Mouse (Mus musculus): Measurements from ENCODE around the gene Fam228b.
A peak's percentile ranks its signal among the peaks of the same experiment; 100 is the strongest.
"Not testable (repeated sequence)": the region's sequence is repeated elsewhere in the genome, so short reads cannot be mapped to it uniquely, and the experiment has no call there.

Fam228b gene

DNA sequence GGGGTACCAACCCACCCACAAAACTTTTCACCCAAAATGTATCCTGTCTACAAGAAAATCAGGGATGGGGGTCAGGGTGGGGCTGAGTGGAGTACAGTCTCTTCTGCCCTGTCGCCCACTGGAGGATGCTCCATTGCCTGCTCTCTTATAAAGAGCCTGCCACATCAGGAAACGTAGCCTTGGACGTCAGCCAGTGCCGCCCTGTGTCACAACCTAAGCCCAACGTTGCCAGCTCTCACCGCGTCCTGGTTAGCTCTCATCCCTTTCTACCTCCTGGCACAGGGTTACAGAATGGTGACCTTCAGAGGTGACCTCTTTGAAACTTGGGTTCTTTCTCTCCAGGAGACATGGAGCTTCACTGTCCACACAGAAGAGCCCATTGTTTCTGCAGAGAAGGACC lies 28.2 kb downstream of the Fam228b start:
- no peak for DNase-seq (ENCODE audit: low spot score)

DNA sequence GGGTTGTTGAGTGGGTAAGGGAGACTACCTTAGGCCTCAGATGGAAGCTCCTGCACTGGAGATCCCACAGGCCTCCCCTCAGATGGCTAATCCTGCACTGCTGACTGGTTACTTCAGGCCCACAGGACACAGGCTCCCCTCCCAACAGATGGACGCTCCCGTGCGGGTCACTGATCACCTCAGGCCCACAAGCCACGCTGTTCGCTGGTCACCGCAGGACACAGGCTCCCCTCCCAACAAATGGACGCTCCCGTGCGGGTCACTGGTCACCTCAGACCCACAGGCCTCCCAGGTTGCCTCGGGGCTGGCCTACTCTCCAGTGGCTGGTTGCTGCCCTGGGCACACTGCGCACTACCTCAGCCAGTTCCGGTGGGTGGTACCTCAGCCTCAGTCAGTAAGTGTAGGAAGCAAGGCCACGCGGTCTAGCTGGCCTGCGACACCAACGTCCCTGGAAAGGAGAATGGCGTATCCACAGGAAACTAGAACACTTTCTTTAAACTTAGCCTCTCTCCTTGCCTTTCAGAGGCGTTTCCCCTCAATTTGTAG lies 31.0 kb downstream of the Fam228b start, which contains the start of gene Fam228a:
Gene Fam228a (minus strand): TSS at position 400 of the 546 bp plus-strand sequence.
- DNase-seq (ENCODE audit: low spot score), result peak; percentile 56

DNA sequence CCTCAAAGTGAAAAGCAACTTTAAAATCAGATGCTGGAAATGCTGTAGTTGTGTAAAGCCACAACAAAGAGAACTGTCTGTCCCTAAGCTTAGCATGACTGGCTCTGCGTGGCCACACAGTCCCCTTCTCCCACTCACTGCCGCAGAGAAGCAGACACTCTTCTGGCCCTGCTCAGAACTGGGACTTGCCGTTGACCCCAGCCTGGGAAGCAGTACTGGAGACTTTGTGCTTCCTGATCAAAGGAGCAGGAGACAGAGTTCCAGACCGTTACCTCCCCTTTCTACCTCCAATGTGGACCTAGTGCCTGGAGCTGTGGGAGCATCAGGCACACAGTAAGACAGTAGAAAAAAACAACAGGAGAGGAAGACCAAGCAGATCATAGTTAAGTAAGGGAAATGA lies 36.7 kb downstream of the Fam228b start:
- no peak for DNase-seq (ENCODE audit: low spot score)

DNA sequence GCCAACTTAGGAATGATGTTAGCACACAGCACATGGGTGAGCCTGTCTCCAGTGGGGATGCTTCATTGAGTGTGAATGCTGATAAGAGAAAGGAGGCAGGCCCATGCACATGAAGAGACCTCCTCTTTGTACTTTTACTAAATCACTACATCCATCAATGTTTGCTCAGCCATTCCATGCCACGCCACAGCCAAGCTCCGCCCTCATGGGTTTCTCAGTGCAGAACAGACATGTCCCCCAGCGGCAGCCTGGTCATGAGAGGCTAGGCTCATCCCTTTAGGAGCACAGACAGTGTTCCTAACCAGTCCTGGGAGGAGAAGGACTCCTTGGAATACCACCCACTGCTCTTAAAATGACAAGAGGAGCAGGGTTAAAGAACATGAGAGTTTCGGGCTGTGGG lies 37.4 kb downstream of the Fam228b start:
- DNase-seq (ENCODE audit: low spot score), result no peak

DNA sequence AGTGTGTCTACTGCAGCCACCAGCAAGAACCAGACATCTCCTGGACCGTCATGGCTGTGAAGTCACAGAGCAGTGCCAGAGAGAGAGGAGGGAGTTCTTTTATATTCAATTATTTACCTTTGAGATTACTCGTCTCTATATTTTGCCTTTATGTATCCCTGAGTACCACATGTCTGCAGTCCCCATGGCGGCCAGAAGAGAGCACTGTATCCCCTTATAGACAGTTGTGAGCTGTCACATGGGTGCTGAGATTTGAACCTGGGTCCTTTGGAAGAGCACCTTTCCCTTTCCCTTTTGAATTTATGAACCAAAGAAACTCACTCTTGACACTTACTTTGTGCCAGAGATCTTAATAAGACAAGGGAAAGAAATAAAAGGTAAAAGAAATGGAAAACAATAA lies 39.9 kb downstream of the Fam228b start:
- no peak for DNase-seq (ENCODE audit: low spot score)

DNA sequence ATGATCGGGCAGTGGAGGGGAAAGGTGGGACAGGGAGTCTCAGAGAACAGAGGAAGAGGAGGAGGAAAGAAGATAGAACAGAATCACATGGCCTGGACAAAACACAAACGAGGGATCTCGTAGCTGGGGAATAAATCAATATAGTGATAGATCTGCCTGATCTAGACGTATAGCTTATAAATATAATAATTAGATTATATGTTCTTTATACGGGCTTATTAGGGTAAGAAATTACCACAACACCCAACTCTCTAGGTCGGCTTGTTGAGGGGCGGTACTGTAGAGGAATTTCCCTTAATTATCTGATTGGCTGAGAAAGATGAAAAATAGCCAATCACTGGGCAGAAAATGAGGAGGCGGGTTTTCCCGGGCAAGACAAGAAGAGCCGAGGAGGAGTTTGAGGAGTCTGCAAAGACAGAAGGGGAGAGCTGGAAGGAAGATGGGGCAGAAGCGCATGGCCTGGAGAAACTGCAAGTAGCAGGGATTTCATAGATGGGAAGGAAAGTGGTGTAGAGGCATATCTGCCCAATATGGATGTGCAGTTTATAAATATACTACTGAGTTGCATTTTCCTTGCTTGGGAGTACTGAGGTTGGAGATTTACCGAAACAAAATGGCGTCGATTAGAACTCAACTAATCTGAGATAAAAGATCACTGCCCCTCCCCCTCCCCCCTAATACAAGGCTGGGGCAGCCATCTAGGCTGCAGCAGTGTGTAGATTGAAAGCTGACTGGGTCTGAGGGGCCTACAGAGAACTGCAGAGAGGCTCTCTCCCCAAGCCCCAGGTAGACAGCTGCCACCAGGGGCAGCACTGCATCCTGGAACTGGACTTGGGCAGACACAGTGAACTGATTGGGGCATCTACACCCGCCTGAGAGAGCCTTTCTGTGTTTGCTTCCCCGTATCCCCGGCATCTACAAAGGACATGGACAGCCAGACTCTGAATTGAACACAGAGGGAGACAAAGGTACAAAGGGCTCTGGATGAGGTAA lies 49.0 kb downstream of the Fam228b start:
- DNase-seq (ENCODE audit: low spot score), result no peak

DNA sequence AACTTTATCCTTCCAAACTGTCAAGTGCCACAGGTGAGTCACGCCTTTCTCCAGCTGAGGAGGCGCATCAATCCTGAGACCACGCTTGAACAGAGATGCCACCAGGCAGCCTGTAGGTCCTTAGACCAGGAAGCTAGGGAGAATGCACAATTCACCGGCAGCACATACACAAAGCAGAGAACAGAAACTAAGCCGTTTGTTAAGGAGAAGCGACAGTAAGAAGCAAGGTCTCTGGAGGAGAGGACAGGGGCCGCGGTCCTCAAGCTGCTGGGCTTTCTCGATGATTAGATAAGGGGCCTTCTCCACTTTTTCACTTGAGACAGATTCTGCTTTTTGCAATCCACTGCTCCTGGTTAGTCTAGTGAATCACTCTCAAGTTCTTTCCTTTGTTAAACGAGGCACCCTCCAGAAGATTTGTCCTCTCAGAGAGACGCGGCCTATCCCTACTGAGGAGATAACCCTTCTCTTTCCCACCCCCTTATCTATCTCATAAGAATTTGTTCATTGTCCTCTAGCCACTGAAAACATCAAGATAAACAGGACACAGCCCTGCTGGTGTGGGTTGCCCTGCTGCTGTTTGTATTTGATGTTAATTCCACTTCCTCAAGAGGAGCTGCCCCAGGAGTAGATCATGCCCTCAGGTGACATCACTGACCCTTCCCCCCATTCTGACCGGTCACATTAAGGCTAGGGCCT lies 49.9 kb downstream of the Fam228b start:
- DNase-seq (ENCODE audit: low spot score), result no peak

DNA sequence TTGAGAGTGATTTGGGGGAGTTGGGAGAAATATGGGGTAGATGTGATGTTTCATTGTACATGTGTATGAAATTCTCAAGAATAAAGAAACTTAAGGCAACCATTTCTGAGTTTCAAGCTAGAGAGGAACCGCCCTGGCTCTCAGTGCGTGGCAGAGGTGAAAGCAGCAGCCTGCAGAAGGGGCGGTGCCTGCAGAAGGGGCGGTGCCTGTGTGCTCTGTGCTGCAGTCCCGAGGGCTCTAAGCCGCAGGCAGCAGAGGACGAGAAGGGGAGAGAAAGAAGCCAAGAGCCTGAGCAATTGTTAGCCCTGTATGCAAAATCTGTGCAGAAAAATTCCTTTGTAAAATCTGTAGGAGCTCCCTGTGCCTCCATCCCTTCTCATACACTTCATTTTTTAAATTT lies 51.6 kb downstream of the Fam228b start:
- DNase-seq (ENCODE audit: low spot score), result no peak

DNA sequence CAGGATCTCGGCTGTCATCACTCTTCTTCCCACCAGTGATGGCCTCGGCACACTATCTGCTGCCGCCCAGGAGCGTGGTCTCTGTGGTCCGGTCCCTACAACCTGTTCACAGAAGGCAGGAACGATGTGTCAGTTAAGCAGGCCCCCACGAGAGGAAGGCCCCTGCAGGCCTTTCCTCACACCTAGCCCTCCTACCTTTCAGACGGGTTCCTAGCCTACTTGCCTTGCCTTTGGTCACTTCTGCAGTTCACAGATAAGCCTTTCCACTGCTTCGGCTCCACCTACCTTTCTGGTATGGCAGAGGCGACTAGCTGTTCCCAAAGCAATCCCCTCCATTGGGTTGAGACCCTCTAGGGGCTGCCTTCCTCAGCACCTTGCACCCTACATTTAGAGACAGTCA lies 53.5 kb downstream of the Fam228b start:
- DNase-seq (ENCODE audit: low spot score), result no peak

DNA sequence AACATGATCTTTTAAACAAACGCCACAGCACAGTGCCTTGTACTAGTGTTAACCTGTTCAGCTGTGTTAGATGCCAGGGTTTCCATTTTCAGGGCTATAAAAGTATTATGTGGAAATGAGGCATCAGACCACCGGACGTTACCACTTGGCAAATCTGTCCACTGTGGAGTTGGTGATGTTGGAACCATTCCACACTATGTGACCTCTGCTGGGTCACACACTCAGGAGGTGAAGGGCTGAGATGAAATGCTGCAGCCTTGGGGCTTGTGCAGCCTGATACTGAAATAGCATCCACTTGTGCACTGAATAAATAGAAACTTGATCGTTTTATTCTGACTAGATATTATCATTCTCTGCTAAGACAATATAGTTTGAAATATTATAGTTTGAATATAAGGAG lies 55.7 kb downstream of the Fam228b start:
- no peak for DNase-seq (ENCODE audit: low spot score)

DNA sequence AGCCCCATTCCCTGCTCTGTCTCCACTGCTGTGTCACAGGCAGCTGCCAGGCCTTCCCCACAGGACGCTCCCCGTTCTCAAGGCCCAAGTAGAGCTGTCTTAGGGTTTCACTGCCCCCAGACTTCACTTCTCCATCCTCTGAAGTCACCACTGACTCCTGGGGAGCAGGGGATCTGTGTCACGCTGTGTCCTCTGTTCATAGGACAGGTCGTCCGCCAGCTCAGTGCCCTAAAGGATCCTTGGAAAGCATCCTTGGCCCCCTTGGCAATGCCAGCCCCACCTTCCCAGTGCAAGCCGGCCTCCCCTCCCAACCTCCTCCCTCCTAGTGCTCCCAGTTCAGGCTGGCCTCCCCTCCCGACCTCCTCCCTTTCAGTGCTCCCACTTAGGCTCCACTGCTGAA lies 59.1 kb downstream of the Fam228b start:
- DNase-seq (ENCODE audit: low spot score), result no peak

DNA sequence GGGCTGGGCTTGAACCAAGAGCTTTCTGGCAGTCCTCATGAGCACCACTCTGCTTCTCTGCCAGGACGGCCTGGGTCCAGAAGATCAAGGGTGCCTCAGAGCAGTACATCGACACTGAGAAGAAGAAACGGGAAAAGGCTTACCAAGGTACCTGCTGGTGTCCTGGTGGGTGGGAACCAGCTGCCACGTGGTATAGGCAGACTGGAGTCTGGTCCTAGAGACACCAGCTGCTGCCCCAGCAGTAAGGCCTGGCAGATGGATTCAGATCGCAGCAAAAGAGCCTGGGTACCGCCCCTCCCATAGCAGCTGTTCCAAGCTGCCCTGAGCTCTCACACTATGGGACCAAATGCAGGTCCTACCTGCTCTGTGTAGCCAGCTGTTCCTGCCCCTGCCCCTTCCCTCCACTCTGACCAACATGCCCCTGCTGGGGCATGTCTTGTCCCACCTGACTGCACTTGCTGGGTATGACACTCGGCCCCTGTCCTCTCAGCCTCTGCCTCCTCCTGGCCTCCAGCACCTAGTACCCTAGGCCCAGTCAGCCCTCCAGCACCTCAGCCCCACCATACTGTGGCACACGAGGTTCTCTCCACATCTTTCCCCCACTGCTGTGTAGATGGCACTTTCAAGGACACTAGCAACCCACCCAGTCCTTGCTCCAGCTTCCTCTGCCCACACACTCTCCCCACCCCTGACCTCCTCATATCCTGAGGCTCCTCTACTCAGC lies 60.0 kb downstream of the Fam228b start:
- DNase-seq (ENCODE audit: low spot score), result no peak

DNA sequence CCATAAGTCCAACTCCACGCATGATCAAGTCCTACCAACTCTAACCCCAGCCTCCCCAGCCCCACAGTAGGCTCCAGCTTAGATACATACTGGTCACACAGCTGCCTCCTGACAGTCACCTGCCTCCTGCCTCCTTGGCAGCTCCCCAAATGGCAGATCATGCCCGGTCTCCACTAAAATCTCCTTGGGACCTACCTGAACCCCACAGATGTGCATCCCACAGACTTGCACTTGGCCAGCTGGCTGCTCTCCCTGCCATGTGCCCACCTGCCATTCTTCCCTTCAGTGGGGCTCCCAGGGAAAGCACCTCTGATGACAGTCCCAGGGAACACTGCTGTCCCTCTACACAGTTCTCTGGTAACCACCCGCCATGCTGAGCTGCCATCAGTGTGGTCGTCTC lies 60.8 kb downstream of the Fam228b start:
- DNase-seq (ENCODE audit: low spot score), result no peak

DNA sequence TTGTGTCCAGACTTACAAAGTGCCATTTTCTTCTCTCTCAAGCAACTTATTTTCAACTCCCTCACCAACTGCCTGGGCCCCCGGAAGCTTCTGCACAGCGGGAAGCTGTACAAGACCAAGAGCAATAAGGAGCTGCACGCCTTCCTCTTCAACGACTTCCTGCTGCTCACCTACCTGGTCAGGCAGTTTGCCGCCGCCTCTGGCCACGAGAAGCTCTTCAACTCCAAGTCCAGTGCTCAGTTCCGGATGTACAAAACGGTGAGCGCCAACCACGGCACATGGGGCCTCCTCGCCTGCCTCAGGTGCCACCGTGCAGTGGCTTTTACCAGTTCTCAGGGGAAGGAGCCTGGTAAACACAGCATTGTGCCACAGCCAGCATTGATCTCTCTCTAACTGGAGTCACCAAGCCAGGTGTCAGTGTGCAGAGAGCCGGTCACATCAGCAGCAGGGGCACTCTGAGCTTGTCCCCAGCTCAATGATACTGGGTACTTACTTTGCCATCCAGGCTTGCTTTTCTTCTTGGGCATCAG lies 61.5 kb downstream of the Fam228b start:
- DNase-seq (ENCODE audit: low spot score), result no peak

DNA sequence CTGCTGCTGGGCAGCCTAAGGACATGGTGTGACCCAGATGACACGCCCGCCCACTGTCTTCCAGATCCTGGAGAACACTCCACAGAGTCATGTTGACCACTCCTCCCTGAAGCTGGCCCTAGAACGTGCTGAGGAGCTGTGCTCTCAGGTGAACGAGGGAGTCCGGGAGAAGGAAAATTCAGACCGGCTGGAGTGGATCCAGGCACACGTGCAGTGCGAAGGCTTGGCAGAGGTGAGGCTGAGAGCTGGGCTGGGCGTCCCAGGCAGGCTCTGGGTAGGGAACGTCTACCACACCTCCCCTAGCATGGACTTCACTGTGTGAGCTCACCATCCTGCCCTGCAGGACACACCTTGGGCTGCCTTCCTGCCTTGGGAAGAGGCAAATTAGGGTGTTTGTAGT lies 62.2 kb downstream of the Fam228b start:
- DNase-seq (ENCODE audit: low spot score), result no peak

DNA sequence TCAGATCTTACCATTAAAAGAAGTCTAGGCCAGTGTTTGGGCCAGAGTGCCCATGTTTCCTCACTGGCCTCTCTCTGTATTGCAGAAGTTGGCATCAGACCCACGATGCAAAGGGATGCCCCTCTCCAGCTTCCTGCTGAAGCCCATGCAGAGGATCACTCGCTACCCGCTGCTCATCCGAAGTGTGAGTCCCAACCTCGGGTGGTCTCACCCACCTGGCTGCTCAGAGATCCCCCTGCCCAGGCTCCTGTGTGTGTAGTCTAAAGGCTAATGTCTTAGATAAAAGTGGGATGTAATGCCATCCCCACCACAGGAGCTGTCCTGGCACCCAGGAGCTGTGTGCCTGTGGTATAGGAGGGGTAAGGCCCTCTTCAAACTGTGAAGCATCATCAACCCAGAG lies 62.9 kb downstream of the Fam228b start:
- no peak for DNase-seq (ENCODE audit: low spot score)

DNA sequence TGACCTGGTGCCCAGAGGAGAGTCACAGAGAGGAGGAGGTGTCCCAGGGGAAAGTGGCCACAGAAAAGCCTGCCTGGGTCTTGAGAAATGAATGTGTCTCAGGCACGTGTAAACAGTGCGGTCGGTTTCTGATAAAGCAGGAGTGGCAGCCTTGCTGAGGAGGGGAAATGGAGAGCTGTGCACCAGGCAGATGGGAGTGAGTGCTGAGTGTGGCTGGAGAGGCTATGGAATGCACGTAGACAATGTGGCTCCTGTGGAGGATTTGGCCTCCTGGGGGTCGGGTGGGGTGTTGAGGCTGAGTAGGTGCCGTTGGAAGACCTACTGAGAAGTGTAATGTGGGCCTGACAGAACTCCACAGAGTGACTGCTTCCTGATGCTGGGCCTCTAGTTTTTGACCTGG lies 63.4 kb downstream of the Fam228b start:
- DNase-seq (ENCODE audit: low spot score), result not testable (repeated sequence)

DNA sequence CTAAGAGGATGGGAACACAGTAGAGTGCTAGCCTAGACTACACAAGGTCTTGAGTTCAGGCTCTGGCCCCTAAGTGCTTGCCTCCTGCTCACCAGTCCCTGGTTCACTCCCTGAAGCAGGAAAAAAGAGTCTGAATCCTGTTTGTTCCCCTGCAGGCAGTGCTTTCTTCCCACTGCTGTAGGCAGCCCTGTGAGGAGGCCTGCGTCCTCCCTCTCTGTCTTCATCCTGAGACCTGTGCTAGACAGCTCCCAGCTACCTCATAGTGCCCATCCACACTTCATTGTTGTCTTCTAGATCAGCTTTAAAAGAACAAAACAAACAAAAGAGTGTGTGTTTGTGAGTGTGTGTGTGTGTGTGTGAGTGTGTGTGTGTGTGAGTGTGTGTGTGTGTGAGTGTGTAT lies 74.5 kb downstream of the Fam228b start:
- no peak for DNase-seq (ENCODE audit: low spot score)

DNA sequence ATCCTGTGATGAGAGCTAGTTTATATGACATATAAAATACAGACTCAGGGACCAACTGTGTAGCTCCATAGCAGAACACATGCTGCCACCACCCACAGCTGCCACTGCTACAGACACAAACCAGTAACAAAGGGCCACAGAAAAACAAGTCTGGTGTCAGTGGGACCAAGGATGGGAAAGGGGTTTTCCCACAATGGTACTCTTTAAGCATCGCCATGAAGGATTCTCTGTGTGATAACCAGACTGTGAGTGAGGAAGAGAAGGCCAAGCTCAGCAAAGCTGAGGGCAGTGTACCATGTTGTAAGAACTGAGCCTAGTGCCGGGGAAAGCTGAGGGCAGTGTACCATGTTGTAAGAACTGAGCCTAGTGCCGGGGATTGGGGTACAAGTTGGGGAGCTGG lies 77.9 kb downstream of the Fam228b start:
- no peak for DNase-seq (ENCODE audit: low spot score)

Data from testis, postnatal 14 days (tissue).